Mouse (Mus musculus): ENCODE data around the gene Snd1.

- TF ChIP-seq CTCF (IDR thresholded peaks at IDR 0.05; ENCODE audit: low read depth, low read length) (no peak), POLR2A (IDR thresholded peaks at IDR 0.05; ENCODE audit: borderline replicate concordance, low read depth, low read length) (no peak)
Measured at GRCm38 (mm10) chr6:28521416-28521815, 46.5 kb downstream of the Snd1 start.
